ENCODE assay signal across 14 mouse cellular contexts in the genomic region with DNA sequence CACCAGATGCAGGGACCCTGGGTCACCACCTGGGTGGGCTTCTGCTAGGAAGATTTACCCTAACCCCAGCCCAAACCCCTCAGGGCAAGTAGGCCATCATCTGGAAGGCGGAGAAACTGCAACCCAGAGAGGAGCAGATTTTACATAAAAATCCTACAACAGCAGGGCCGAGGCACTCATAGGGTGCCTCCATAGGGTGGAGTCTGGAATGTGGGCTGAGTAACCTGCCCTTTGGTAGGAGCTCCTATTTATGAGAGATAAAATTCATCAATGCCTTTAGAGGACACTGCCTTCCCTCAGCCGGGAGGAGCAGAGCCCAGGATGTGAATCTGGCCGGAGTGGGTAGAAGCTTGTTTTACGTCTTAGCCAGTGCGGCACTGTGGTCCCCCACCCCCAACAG. TPM values are rescaled to one million over a fixed set of nuclear protein-coding genes. Genes with fewer than 3 reads are reported as not detected.
DNase-seq lines count a peak whose midpoint lies in the region; ATAC-seq and TF ChIP-seq lines count a peak whose summit lies in the region.
"Had no signal": no experiment of that assay in that cellular context is flagged by ENCODE, and none has a peak within 500 bp of the region (broad histone marks: within the 10 kb centered on the region; RNA-seq: fewer than 3 reads in every experiment).

No protein-coding gene starts in this region.

- ATAC-seq in heart, embryonic 16.5 days (replicated peaks; ENCODE audit: extremely low read depth, insufficient read depth, low FRiP score) = no peak
- no peak for ATAC-seq in intestine, postnatal 0 days

- H3K27ac ChIP-seq in heart, embryonic 16.5 days (ENCODE audit: low read length) = peak overlapping the region; percentile 94
- peak overlapping the region; percentile 50; the same call in 1 of the 2 replicates for H3K27ac ChIP-seq in intestine, postnatal 0 days (ENCODE audit: low read depth, low read length)
- H3K27ac ChIP-seq: neural tube, embryonic 15.5 days had no signal

- WGBS in heart, embryonic 16.5 days = 72% methylated on average over 6 of the region's 6 CpGs
- WGBS in intestine, postnatal 0 days = 42% methylated on average over 6 of the region's 6 CpGs

- DNase-seq in heart, adult 9 months (ENCODE audit: low spot score in 2 of 2) = no peak
- peak; percentile 44 for DNase-seq in testis, postnatal 10 days (ENCODE audit: low spot score)
- DNase-seq in testis, postnatal 14 days (ENCODE audit: low spot score) = no peak
- no peak for DNase-seq in urinary bladder, postnatal 36 days (ENCODE audit: low spot score in 2 of 2)
- DNase-seq in cerebellum, postnatal 36 days = no peak
- DNase-seq: adrenal gland, postnatal 25 days; cerebellum, adult 9-11 months; gastrocnemius, postnatal 14 days; right cerebral cortex, postnatal 25 days; thymus, postnatal 14 days had no signal

- peaks cover 40% of the 10 kb centered on the region for H3K4me1 ChIP-seq in heart, embryonic 16.5 days (ENCODE audit: control insufficient read depth, insufficient read depth, low read length)
- peaks cover 6% of the 10 kb centered on the region; the same call in 1 of the 2 replicates for H3K4me1 ChIP-seq in intestine, postnatal 0 days (replicated peaks; ENCODE audit: control insufficient read depth, insufficient read depth, low read length)

- peak overlapping the region; percentile 82 for H3K4me2 ChIP-seq in heart, embryonic 16.5 days (ENCODE audit: low read depth, low read length)
- H3K4me2 ChIP-seq in intestine, postnatal 0 days (replicated peaks; ENCODE audit: low read depth) = peak overlapping the region; percentile 73
- H3K4me2 ChIP-seq: midbrain, embryonic 11.5 days had no signal

- H3K36me3 ChIP-seq in heart, embryonic 16.5 days (ENCODE audit: control insufficient read depth, insufficient read depth) = peaks cover 17% of the 10 kb centered on the region
- H3K36me3 ChIP-seq in intestine, postnatal 0 days (ENCODE audit: control insufficient read depth, insufficient read depth) = peaks cover 33% of the 10 kb centered on the region

- H3K9ac ChIP-seq in heart, embryonic 16.5 days (ENCODE audit: low read length) = peak overlapping the region; percentile 85
- H3K9ac ChIP-seq in intestine, postnatal 0 days (ENCODE audit: low read depth, low read length) = no peak overlapping the region
- H3K9ac ChIP-seq: neural tube, embryonic 15.5 days had no signal

- no peaks in the 10 kb centered on the region for H3K27me3 ChIP-seq in heart, embryonic 16.5 days (ENCODE audit: control insufficient read depth, insufficient read depth, low read length)
- no peaks in the 10 kb centered on the region for H3K27me3 ChIP-seq in intestine, postnatal 0 days (replicated peaks; ENCODE audit: control insufficient read depth, insufficient read depth, low read length)

- TF ChIP-seq CTCF in intestine, postnatal 0 days (IDR thresholded peaks at IDR 0.05; ENCODE audit: low read depth) = 0 out of 2 replicates have a peak, but pooled peaks have one; percentile 17

- no peaks in the 10 kb centered on the region for H3K9me3 ChIP-seq in heart, embryonic 16.5 days (replicated peaks; ENCODE audit: control insufficient read depth, low read length)
- no peaks in the 10 kb centered on the region for H3K9me3 ChIP-seq in intestine, postnatal 0 days (ENCODE audit: control insufficient read depth)
- H3K9me3 ChIP-seq: neural tube, embryonic 15.5 days had no signal

- H3K4me3 ChIP-seq in heart, embryonic 16.5 days (ENCODE audit: low read length) = peak overlapping the region; percentile 69
- H3K4me3 ChIP-seq in intestine, postnatal 0 days (ENCODE audit: low read depth, low read length) = peak overlapping the region; percentile 25
- H3K4me3 ChIP-seq: neural tube, embryonic 15.5 days had no signal

RNA-seq across cellular contexts. Expression of gene Cish, which starts 3.0 kb away (rescaled TPM):
- 43.4 and 44.4 TPM in 2 replicates for polyA plus RNA-seq in heart, embryonic 16.5 days (2015; fragmentation: Nextera tagmentation; extraction: Ambion mirVana)
- polyA plus RNA-seq in intestine, postnatal 0 days (2015; fragmentation: Nextera tagmentation; extraction: Ambion mirVana) = 9.4 and 12.1 TPM in 2 replicates

RNA-seq across cellular contexts. Expression of gene Mapkapk3, which starts 9.2 kb away (rescaled TPM):
- polyA plus RNA-seq in heart, embryonic 16.5 days (2015; fragmentation: Nextera tagmentation; extraction: Ambion mirVana) = 11.4 and 13.1 TPM in 2 replicates
- polyA plus RNA-seq in intestine, postnatal 0 days (2015; fragmentation: Nextera tagmentation; extraction: Ambion mirVana) = 26.2 and 30.4 TPM in 2 replicates

RNA-seq across cellular contexts. Expression of gene Hemk1, which starts 39.3 kb away (rescaled TPM):
- 10.2 and 14.4 TPM in 2 replicates for polyA plus RNA-seq in heart, embryonic 16.5 days (2015; fragmentation: Nextera tagmentation; extraction: Ambion mirVana)
- 5.9 and 8.2 TPM in 2 replicates for polyA plus RNA-seq in intestine, postnatal 0 days (2015; fragmentation: Nextera tagmentation; extraction: Ambion mirVana)

RNA-seq across cellular contexts. Expression of gene 6430571L13Rik, which starts 41.5 kb away (rescaled TPM):
- polyA plus RNA-seq in heart, embryonic 16.5 days (2015; fragmentation: Nextera tagmentation; extraction: Ambion mirVana) = 1.2 and 1.5 TPM in 2 replicates
- 0.14 and 0.20 TPM in 2 replicates for polyA plus RNA-seq in intestine, postnatal 0 days (2015; fragmentation: Nextera tagmentation; extraction: Ambion mirVana)
